Mouse (Mus musculus): ENCODE data around the gene Carnmt1. TPM values are rescaled to one million over a fixed set of nuclear protein-coding genes. Genes with fewer than 3 reads are reported as not detected.
A peak's percentile ranks its signal among the peaks of the same experiment; 100 is the strongest.

The Carnmt1 gene
- polyA plus RNA-seq, 1 experiment: 6.3 TPM

GRCm38 (mm10) chr19:18646397-18646796, 24.2 kb upstream of the Carnmt1 start:
- WGBS: 66% methylated on average over 3 of the region's 3 CpGs
- H3K4me1 ChIP-seq (ENCODE audit: control insufficient read depth, insufficient read depth, low read length): no peaks in the 10 kb centered on the region
- no peak for DNase-seq
- TF ChIP-seq POLR2A (IDR thresholded peaks at IDR 0.05; ENCODE audit: low read depth, low read length) (no peak), CTCF (conservative IDR thresholded peaks at IDR 0.05; ENCODE audit: insufficient read depth, insufficient read length, low read depth, low read length) (no peak)
- H3K27me3 ChIP-seq (replicated peaks; ENCODE audit: control insufficient read depth, insufficient read depth, low read length): no peaks in the 10 kb centered on the region
- H3K4me3 ChIP-seq (ENCODE audit: insufficient read depth, low read depth, low read length): no peak overlapping the region
- H3K27ac ChIP-seq (ENCODE audit: insufficient read depth, low read depth, low read length): no peak overlapping the region
- peaks cover 11% of the 10 kb centered on the region for H3K36me3 ChIP-seq (ENCODE audit: control insufficient read depth, insufficient read depth, low read length)

DNA sequence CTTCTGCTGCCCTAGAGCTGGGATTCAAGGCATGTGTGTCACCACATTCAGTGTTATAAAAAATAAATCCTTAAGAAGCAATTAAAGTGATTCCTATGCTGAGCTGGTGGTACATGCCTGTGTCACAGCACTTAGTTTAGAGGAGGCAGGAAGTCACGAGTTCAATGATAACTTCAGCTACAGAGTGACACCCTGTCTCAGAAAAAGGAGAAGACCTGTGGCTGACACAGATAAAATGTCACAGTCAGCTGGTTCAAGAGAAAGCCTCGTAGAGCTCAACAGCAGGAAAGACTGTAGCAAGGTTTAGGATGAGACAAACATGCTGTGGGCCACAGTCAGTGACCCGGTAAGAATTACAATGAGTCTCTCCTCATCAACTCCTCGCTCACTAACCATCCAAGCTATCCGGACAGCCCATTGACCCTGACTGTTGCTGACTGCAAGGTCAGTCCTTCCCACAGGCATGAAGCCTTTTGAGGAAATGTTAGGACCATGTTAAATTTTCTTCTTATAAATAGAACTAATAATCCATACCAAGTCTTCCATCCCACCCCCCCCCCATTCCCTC, 23.6 kb upstream of the Carnmt1 start:
- Histone ChIP-seq H3K4me1 (ENCODE audit: control insufficient read depth, insufficient read depth, low read length) (no peaks in the 10 kb centered on the region), H3K36me3 (ENCODE audit: control insufficient read depth, insufficient read depth, low read length) (peaks cover 11% of the 10 kb centered on the region), H3K27ac (ENCODE audit: insufficient read depth, low read depth, low read length) (no peak overlapping the region), H3K4me3 (ENCODE audit: insufficient read depth, low read depth, low read length) (no peak overlapping the region), H3K27me3 (replicated peaks; ENCODE audit: control insufficient read depth, insufficient read depth, low read length) (no peaks in the 10 kb centered on the region)
- WGBS: 42% methylated on average over 5 of the region's 5 CpGs
- TF ChIP-seq CTCF (conservative IDR thresholded peaks at IDR 0.05; ENCODE audit: insufficient read depth, insufficient read length, low read depth, low read length): no peak
- TF ChIP-seq POLR2A (IDR thresholded peaks at IDR 0.05; ENCODE audit: low read depth, low read length): no peak
- no peak for DNase-seq

DNA sequence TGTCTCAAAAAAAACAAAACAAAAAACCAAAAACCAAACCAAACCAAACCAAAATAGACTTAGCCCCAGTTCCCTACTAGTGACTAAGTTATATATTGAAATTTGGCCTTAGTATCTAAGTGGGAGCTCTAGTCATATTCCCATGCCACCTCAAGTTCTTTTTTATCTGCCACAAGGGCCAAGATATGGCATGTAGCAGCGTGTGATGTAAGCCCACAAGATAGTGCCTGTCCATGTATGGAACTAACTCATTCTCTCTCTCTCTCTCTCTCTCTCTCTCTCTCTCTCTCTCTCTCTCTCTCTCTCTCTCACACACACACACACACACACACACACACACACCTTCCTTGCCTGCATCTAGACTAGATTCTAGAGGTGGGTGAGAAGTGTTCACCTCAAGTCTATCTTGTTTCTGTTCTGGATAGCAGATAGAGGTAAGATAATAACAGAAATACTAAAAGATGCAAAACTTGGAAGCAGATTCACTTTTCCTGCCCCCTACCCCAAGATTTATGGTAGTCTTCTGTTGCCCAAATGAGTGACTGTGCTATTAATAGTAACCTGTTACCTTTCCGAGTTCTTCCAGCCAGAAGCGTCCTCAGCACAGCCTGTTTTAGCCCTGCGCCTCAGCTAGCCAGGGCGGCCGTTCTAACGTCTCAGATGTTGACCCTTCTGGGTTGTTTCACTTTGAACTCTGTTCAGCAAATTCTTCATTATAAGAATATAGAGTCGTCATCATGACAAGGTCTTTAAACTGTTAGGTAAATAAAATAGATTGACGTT, 22.6 kb upstream of the Carnmt1 start:
- DNase-seq: no peak
- 66% methylated on average over 9 of the region's 9 CpGs for WGBS

GRCm38 (mm10) chr19:18648558-18648945, 22.0 kb upstream of the Carnmt1 start:
- no peak overlapping the region for H3K4me3 ChIP-seq (ENCODE audit: insufficient read depth, low read depth, low read length)
- DNase-seq: no peak
- TF ChIP-seq POLR2A (IDR thresholded peaks at IDR 0.05; ENCODE audit: low read depth, low read length): no peak
- TF ChIP-seq CTCF (conservative IDR thresholded peaks at IDR 0.05; ENCODE audit: insufficient read depth, insufficient read length, low read depth, low read length): no peak
- H3K27me3 ChIP-seq (replicated peaks; ENCODE audit: control insufficient read depth, insufficient read depth, low read length): no peaks in the 10 kb centered on the region
- H3K27ac ChIP-seq (ENCODE audit: insufficient read depth, low read depth, low read length): no peak overlapping the region
- WGBS: 84% methylated on average over 6 of the region's 6 CpGs
- H3K36me3 ChIP-seq (ENCODE audit: control insufficient read depth, insufficient read depth, low read length): peaks cover 9% of the 10 kb centered on the region
- H3K4me1 ChIP-seq (ENCODE audit: control insufficient read depth, insufficient read depth, low read length): no peaks in the 10 kb centered on the region

More for the DNA sequence above, 22.6 kb upstream of the Carnmt1 start:
- peaks cover 11% of the 10 kb centered on the region for H3K36me3 ChIP-seq (ENCODE audit: control insufficient read depth, insufficient read depth, low read length)
- no peak overlapping the region for H3K27ac ChIP-seq (ENCODE audit: insufficient read depth, low read depth, low read length)
- H3K4me3 ChIP-seq (ENCODE audit: insufficient read depth, low read depth, low read length): no peak overlapping the region
- no peaks in the 10 kb centered on the region for H3K27me3 ChIP-seq (replicated peaks; ENCODE audit: control insufficient read depth, insufficient read depth, low read length)
- no peak for TF ChIP-seq POLR2A (IDR thresholded peaks at IDR 0.05; ENCODE audit: low read depth, low read length)
- TF ChIP-seq CTCF (conservative IDR thresholded peaks at IDR 0.05; ENCODE audit: insufficient read depth, insufficient read length, low read depth, low read length): no peak
- no peaks in the 10 kb centered on the region for H3K4me1 ChIP-seq (ENCODE audit: control insufficient read depth, insufficient read depth, low read length)

DNA sequence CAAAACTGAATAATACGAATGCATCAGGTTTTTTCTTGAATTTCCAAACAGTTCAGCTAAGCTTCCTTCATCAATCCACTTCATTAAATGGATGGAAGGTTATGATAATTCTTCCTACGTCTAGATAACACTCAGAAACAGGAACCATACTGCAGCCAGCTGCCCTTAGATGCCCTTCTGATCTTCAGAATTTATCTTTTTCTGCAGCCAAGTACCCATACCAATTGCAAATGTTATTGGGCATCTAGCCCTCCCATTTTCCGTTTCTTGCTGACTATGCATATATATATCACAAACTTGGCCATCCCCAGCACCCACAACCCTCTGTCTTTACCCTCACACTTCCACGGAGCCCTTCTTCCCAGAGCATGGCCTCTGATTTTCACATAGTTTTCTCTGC, 20.6 kb upstream of the Carnmt1 start:
- WGBS: 94% methylated on average over 4 of the region's 4 CpGs
- peaks cover 6% of the 10 kb centered on the region for H3K36me3 ChIP-seq (ENCODE audit: control insufficient read depth, insufficient read depth, low read length)
- H3K4me1 ChIP-seq (ENCODE audit: control insufficient read depth, insufficient read depth, low read length): no peaks in the 10 kb centered on the region
- TF ChIP-seq CTCF (conservative IDR thresholded peaks at IDR 0.05; ENCODE audit: insufficient read depth, insufficient read length, low read depth, low read length) (no peak), POLR2A (IDR thresholded peaks at IDR 0.05; ENCODE audit: low read depth, low read length) (no peak)
- H3K27me3 ChIP-seq (replicated peaks; ENCODE audit: control insufficient read depth, insufficient read depth, low read length): no peaks in the 10 kb centered on the region
- no peak for DNase-seq
- H3K4me3 ChIP-seq (ENCODE audit: insufficient read depth, low read depth, low read length): no peak overlapping the region
- H3K27ac ChIP-seq (ENCODE audit: insufficient read depth, low read depth, low read length): no peak overlapping the region

GRCm38 (mm10) chr19:18650473-18650872, 20.1 kb upstream of the Carnmt1 start:
- no peaks in the 10 kb centered on the region for H3K4me1 ChIP-seq (ENCODE audit: control insufficient read depth, insufficient read depth, low read length)
- H3K27ac ChIP-seq (ENCODE audit: insufficient read depth, low read depth, low read length): no peak overlapping the region

GRCm38 (mm10) chr19:18652592-18652991, 18.0 kb upstream of the Carnmt1 start:
- Histone ChIP-seq H3K27ac (ENCODE audit: insufficient read depth, low read depth, low read length) (no peak overlapping the region), H3K4me1 (ENCODE audit: control insufficient read depth, insufficient read depth, low read length) (no peaks in the 10 kb centered on the region), H3K27me3 (replicated peaks; ENCODE audit: control insufficient read depth, insufficient read depth, low read length) (no peaks in the 10 kb centered on the region), H3K4me3 (ENCODE audit: insufficient read depth, low read depth, low read length) (no peak overlapping the region), H3K36me3 (ENCODE audit: control insufficient read depth, insufficient read depth, low read length) (peaks cover 4% of the 10 kb centered on the region)
- 54% methylated on average over 4 of the region's 4 CpGs for WGBS
- peak; percentile 38 for DNase-seq
- no peak for TF ChIP-seq CTCF (conservative IDR thresholded peaks at IDR 0.05; ENCODE audit: insufficient read depth, insufficient read length, low read depth, low read length)
- TF ChIP-seq POLR2A (IDR thresholded peaks at IDR 0.05; ENCODE audit: low read depth, low read length): no peak

More at GRCm38 (mm10) chr19:18650473-18650872, 20.1 kb upstream of the Carnmt1 start:
- no peak for DNase-seq
- 92% methylated on average over 6 of the region's 6 CpGs for WGBS
- Histone ChIP-seq H3K4me3 (ENCODE audit: insufficient read depth, low read depth, low read length) (no peak overlapping the region), H3K27me3 (replicated peaks; ENCODE audit: control insufficient read depth, insufficient read depth, low read length) (no peaks in the 10 kb centered on the region), H3K36me3 (ENCODE audit: control insufficient read depth, insufficient read depth, low read length) (peaks cover 4% of the 10 kb centered on the region)
- TF ChIP-seq POLR2A (IDR thresholded peaks at IDR 0.05; ENCODE audit: low read depth, low read length) (no peak), CTCF (conservative IDR thresholded peaks at IDR 0.05; ENCODE audit: insufficient read depth, insufficient read length, low read depth, low read length) (no peak)

Data from kidney, adult 2 months (tissue).